Mouse (Mus musculus): ENCODE data around the gene G430095P16Rik.

The G430095P16Rik gene

DNA sequence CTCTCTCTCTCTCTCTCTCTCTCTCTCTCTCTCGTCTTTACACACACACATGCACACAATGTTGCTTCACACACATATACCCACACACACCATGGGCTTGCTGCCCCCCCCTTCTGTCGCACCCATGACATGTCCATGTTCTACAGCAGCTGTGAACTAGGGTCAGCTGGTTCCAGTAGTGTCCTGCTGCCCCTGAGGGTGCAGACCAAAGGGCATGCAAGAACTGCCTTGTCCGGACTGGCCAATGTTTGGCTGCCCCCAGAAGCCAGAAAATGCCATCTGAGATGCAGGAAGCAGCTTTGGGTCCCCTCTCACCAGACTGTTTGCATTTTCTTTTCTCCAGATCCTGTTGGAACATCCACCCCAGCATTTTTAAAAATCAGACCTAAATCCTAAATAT lies 49.8 kb downstream of the G430095P16Rik start:
- no peak for DNase-seq

DNA sequence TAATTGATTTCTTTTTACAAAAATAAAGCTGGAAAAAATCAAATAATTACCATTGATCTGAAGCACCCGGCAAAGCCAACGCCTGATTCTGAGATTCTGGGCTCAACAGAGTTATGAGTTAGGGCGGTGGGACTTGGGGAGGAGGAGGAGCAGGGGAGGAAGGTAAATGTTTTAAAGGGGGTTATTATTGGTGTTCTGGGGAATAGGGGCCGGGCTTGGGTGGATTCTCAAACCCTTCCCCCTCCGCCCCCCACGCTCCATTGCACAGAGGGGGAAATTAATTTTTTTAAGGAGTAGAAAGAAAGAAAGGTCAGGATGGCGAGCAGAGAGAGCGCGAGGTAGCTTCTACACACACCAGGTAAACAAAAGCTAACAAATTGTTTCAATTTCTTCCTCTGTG lies 50.5 kb downstream of the G430095P16Rik start:
- no peak for DNase-seq

DNA sequence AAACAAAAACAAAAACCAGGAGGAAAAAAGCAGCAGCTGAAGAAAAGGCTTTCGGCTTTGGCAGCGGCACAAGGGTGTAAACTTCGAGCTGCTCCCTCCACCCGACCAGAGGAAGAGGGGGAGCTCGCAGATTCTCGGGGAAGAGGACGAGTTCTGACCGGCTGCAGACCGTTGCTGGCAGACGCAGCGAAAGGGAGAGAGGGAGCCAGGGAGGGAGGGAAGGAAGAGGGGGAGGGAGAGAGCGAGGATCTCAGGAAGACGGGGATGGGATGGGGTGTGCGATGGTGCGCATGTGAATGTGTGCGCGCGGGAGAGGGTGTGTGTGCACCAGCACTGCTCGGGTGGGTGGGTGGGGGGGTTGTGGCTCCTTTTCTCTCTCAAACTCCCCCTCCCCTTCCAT lies 51.0 kb downstream of the G430095P16Rik start:
- peak; percentile 89 for DNase-seq

DNA sequence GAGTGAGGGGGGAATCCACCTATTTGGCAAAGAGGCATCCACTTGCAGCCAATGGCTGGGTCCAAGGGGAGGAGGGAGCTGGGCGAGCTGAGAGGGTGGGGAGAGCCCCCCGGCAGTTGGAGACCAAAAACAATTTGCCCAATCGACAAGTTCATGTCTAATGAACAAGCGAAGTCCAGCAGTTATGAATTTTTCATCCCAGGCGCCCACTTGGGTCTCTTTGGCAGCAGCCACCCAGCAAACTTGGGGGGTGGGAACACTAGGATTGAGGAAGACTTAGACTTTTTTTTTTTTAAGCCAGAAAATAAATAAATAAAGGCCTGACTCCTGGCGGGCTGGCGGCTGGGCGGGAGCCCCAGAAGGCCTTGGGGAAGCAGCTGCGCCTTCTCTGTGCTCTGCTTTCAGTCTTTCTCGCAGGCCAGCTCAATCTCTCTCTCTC lies 51.7 kb downstream of the G430095P16Rik start:
- DNase-seq, result peak; percentile 64

DNA sequence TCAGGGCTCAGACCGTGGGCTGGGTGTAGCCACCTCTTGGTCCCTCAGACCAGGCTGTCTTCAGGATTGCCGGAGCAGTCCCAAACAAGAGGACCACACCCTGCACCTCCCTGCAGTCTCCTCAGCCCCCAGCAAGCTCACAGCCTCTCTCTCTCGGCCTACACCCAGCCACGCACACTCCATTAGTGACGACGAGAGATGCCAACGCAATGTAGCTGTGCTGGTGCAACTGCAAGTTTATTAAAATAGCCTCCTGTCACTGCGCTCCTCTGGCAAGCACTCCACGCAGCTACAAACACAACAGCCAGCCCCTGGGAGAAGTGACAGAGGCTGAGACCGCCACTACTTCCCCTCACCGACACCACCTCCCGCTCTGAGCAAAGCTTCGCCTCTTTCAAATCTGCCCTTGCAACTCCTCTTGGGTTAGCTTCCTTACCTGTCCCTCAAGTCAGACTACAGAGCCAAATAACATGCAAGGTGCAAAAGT lies 52.3 kb downstream of the G430095P16Rik start:
- DNase-seq, result peak; percentile 83

DNA sequence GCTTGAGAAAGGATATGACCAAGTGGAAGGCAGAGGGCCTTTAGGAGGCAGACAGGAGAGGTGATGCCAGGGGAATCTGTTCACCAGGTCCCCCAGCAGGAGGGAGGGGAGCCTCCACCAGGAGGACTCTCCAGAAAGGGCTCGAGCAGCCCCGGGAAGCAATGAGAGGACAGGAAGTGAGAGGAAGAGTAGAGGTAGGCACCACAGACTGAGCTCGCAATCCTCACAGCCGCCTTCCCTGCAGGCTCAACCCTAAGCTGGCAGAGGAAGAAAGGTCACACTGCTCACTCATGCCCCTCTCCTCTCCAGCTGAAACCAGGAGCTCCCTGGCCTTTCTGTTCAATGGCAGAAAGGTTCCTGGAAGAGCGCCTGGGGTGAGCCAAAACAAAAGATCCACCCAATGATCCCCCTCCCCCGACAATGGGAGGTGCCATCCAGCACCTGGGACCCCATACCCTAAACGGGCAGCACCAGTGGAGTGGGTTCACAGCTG lies 52.9 kb downstream of the G430095P16Rik start:
- DNase-seq, result no peak
